Mouse (Mus musculus) kidney, embryonic 14.5 days (tissue): ENCODE measurements around the gene Atpif1. TPM values are rescaled to one million over a fixed set of nuclear protein-coding genes. Genes with fewer than 3 reads are reported as not detected.

Source experiments
- ATAC-seq: fragments of 200-750 bp; cut with Nextera tagmentation; 2 replicates; pipeline ENCODE4 v1.8.0; 2017; ENCODE audit warnings: moderate number of reproducible peaks, mild to moderate bottlenecking, moderate TSS enrichment, moderate library complexity; ENCODE audit not compliant: low FRiP score, low TSS enrichment
- H3K27ac ChIP-seq: fragments of 300-500 bp; sonication (generic); 2 replicates; pipeline ENCODE4 v1.5.1; 2014; ENCODE audit warnings: low read depth, mild to moderate bottlenecking, low read length, moderate library complexity, mixed read lengths
- H3K27me3 ChIP-seq: fragments of 300-500 bp; sonication (generic); 2 replicates; pipeline ENCODE4 v1.6.1; 2014; ENCODE audit warnings: mild to moderate bottlenecking, low read length; ENCODE audit not compliant: control insufficient read depth, insufficient read depth
- H3K36me3 ChIP-seq: fragments of 300-500 bp; sonication (generic); 2 replicates; pipeline ENCODE4 v1.6.1; 2014; ENCODE audit warnings: low read length, mixed read lengths; ENCODE audit not compliant: control insufficient read depth, insufficient read depth
- H3K4me1 ChIP-seq: fragments of 300-500 bp; sonication (generic); 2 replicates; pipeline ENCODE4 v1.6.1; 2014; ENCODE audit warnings: low read length, mixed read lengths; ENCODE audit not compliant: control insufficient read depth, insufficient read depth
- H3K4me2 ChIP-seq: fragments of 300-500 bp; sonication (generic); replicated peaks from 2 replicates; pipeline ENCODE4 v1.6.1; 2014; ENCODE audit warnings: low read depth, mild to moderate bottlenecking, low read length
- H3K4me3 ChIP-seq: fragments of 300-500 bp; sonication (generic); 2 replicates; pipeline ENCODE4 v1.5.1; 2014; ENCODE audit warnings: mild to moderate bottlenecking, low read length
- H3K9ac ChIP-seq: fragments of 300-500 bp; sonication (generic); 2 replicates; pipeline ENCODE4 v1.6.1; 2014; ENCODE audit warnings: low read depth, mild to moderate bottlenecking, low read length, moderate library complexity
- H3K9me3 ChIP-seq: fragments of 300-500 bp; sonication (generic); 2 replicates; pipeline ENCODE4 v1.6.1; 2016; ENCODE audit warnings: low read length; ENCODE audit not compliant: control insufficient read depth
- WGBS: fragments of 180-500 bp; shearing (Covaris S2); extraction: QIAGEN DNeasy Blood & Tissue Kit; methylation state at CpG from one replicate; pipeline ENCODE4 v1.1.7; 2014; 5-methylcytosine and 5-hydroxymethylcytosine counted together
- polyA plus RNA-seq: library from polyadenylated mRNA; unstranded; fragments of >200 nt; fragmentation: Nextera tagmentation; extraction: Ambion mirVana; gene quantifications from 2 replicates; pipeline ENCODE4 v1.2.1, GENCODE M21; 2014

The Atpif1 gene
- polyA plus RNA-seq, 1 experiment from 2014 or later = 1,253 TPM

- Histone ChIP-seq H3K4me3 (no peak overlapping the region), H3K36me3 (peaks cover 3% of the 10 kb centered on the region; the same call in 1 of the 2 replicates), H3K27me3 (no peaks in the 10 kb centered on the region), H3K4me2 (no peak overlapping the region), H3K9me3 (no peaks in the 10 kb centered on the region), H3K4me1 (peaks cover 30% of the 10 kb centered on the region), H3K27ac (no peak overlapping the region), H3K9ac (no peak overlapping the region)
- ATAC-seq = no peak
- WGBS = 36% methylated on average over 10 of the region's 10 CpGs
Measured at GRCm38 (mm10) chr4:132505800-132506199, 27.7 kb downstream of the Atpif1 start.

DNA sequence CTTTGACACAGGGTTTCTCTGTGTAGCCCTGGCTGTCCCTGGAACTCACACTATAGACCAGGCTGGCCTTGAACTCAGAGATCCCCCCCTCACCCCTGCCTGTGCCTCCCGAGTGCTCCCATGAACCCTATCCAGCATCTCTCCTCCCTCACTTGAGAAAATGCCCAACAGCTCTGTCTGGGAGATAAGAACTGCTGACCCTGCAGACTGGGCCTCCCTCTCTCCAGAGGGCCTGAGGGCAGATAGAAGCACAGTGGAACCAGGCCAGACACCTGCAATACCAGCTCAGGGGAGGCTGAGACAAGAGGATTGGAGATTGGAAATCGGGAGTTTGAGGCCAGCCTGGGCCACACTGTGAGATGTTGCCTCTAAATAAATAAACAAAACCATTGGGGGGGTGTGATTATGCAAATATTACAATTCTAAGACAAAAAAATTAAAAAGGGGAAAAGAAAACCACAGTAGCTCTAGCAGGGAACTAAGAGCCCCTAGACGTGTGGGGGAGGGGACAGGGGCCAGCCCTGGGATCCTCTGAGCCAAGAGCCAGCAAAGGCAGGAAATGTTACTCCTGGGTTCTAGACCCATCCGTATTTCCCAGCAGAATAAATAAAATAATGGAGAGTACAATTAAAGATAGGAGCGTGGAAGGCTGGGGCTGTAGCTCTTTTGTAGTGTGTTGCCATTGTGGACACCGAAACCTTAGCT, 28.3 kb downstream of the Atpif1 start:
- Histone ChIP-seq H3K4me3 (no peak overlapping the region), H3K27ac (no peak overlapping the region), H3K27me3 (no peaks in the 10 kb centered on the region), H3K4me2 (no peak overlapping the region), H3K9ac (no peak overlapping the region), H3K9me3 (no peaks in the 10 kb centered on the region), H3K4me1 (peaks cover 27% of the 10 kb centered on the region), H3K36me3 (peaks cover 3% of the 10 kb centered on the region; the same call in 1 of the 2 replicates)
- no peak for ATAC-seq
- 64% methylated on average over 6 of the region's 6 CpGs for WGBS

- Histone ChIP-seq H3K36me3 (peaks cover 18% of the 10 kb centered on the region; the same call in 1 of the 2 replicates), H3K27me3 (no peaks in the 10 kb centered on the region), H3K4me2 (no peak overlapping the region), H3K9ac (no peak overlapping the region; the same call in 1 of the 2 replicates), H3K4me1 (peaks cover 22% of the 10 kb centered on the region), H3K27ac (no peak overlapping the region), H3K4me3 (no peak overlapping the region), H3K9me3 (no peaks in the 10 kb centered on the region)
- 66% methylated on average over 11 of the region's 11 CpGs for WGBS
- no peak for ATAC-seq
Measured at GRCm38 (mm10) chr4:132503344-132503743, 30.1 kb downstream of the Atpif1 start.

DNA sequence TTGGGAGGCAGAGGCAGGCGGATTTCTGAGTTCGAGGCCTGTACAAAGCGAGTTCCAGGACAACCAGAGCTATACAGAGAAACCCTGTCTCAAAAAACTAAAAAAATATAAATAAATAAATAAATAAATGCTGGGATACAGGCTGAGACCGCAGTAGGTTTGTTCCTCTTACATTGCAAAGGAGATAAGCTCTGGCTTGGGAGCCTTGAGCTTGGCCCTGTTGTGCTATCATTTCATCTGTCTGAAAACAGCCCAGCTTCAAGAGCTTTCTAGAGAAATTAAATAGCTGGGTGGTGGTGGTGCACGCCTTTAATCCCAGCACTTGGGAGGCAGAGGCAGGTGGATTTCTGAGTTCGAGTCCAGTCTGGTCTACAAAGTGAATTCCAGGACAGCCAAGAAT, 31.8 kb downstream of the Atpif1 start:
- peaks cover 14% of the 10 kb centered on the region; the same call in 1 of the 2 replicates for H3K4me1 ChIP-seq
- no peak for ATAC-seq
- no peaks in the 10 kb centered on the region for H3K9me3 ChIP-seq
- H3K36me3 ChIP-seq = peaks cover 35% of the 10 kb centered on the region
- no peaks in the 10 kb centered on the region for H3K27me3 ChIP-seq
- 95% methylated on average over 6 of the region's 6 CpGs for WGBS
- no peak overlapping the region for H3K9ac ChIP-seq
- H3K4me3 ChIP-seq = no peak overlapping the region
- no peak overlapping the region for H3K4me2 ChIP-seq
- H3K27ac ChIP-seq = no peak overlapping the region

GRCm38 (mm10) chr4:132494271-132494918, 39.1 kb downstream of the Atpif1 start:
- H3K9me3 ChIP-seq = no peaks in the 10 kb centered on the region
- 87% methylated on average over 20 of the region's 20 CpGs for WGBS
- ATAC-seq = no peak
- no peak overlapping the region for H3K4me3 ChIP-seq
- H3K4me1 ChIP-seq = 0 out of 2 replicates have a peak, but pooled peaks cover 4% of the 10 kb centered on the region
- no peak overlapping the region for H3K9ac ChIP-seq
- no peak overlapping the region for H3K4me2 ChIP-seq
- no peaks in the 10 kb centered on the region for H3K27me3 ChIP-seq
- H3K36me3 ChIP-seq = peaks cover 61% of the 10 kb centered on the region
- no peak overlapping the region for H3K27ac ChIP-seq

GRCm38 (mm10) chr4:132492178-132493060, 41.0 kb downstream of the Atpif1 start:
- H3K27ac ChIP-seq = no peak overlapping the region
- no peaks in the 10 kb centered on the region for H3K9me3 ChIP-seq
- no peak overlapping the region for H3K4me3 ChIP-seq
- no peak overlapping the region for H3K4me2 ChIP-seq
- H3K36me3 ChIP-seq = peaks cover 41% of the 10 kb centered on the region
- H3K9ac ChIP-seq = no peak overlapping the region
- 60% methylated on average over 10 of the region's 10 CpGs for WGBS
- ATAC-seq = no peak
- H3K27me3 ChIP-seq = no peaks in the 10 kb centered on the region
- H3K4me1 ChIP-seq = 0 out of 2 replicates have a peak, but pooled peaks cover 4% of the 10 kb centered on the region

DNA sequence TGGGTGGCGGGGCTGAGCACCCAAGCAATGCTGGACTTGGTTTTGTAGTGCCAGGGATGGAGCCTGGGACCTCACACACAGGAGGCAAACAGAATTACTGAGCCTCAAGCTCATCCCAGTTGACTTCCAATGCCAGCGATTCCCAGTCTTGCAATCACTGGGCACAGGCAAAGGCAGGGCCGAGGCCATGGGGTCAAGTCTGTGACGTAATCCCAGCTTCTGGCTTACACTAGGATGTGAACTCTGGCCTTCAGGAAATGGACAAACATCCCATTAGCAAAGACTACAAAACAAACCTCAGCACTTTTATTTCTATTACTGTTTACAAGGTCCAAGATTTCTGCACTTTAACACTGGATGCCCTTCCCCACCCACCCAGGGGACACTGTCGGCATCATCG, 41.7 kb downstream of the Atpif1 start:
- Histone ChIP-seq H3K9me3 (no peaks in the 10 kb centered on the region), H3K4me3 (no peak overlapping the region), H3K9ac (no peak overlapping the region), H3K27me3 (no peaks in the 10 kb centered on the region), H3K27ac (no peak overlapping the region), H3K36me3 (peaks cover 34% of the 10 kb centered on the region), H3K4me1 (0 out of 2 replicates have a peak, but pooled peaks cover 4% of the 10 kb centered on the region), H3K4me2 (no peak overlapping the region)
- no peak for ATAC-seq
- 72% methylated on average over 6 of the region's 6 CpGs for WGBS

DNA sequence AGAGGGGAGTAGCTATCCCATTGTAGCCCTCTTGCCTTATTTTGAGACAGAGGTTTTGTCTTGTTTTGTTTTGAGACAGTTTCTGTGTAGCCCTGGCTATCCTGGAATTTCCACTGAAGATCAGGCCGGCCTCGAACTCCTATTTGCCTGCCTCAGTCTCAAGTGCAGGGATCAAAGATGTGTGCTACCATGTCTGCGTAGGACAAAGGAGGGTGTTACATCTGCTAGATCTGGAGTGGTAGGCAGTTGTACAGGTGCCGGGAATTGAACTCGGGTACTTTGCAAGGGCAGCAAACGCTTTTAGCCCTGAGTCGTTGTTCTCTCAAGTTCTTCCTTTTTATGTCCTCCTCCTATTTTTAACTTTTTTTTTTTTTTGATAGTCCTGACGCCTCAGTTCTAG, 42.4 kb downstream of the Atpif1 start:
- Histone ChIP-seq H3K9me3 (no peaks in the 10 kb centered on the region), H3K4me1 (0 out of 2 replicates have a peak, but pooled peaks cover 4% of the 10 kb centered on the region), H3K9ac (no peak overlapping the region), H3K4me2 (no peak overlapping the region), H3K4me3 (no peak overlapping the region), H3K27me3 (no peaks in the 10 kb centered on the region), H3K27ac (no peak overlapping the region), H3K36me3 (peaks cover 28% of the 10 kb centered on the region)
- no peak for ATAC-seq
- 93% methylated on average over 8 of the region's 8 CpGs for WGBS
